Mouse (Mus musculus): ENCODE data around the gene Tmeff2. TPM values are rescaled to one million over a fixed set of nuclear protein-coding genes. Genes with fewer than 3 reads are reported as not detected.

Tmeff2 gene
- total RNA-seq, 2 experiments from 2014 or later: 7.0 to 9.9 TPM

DNA sequence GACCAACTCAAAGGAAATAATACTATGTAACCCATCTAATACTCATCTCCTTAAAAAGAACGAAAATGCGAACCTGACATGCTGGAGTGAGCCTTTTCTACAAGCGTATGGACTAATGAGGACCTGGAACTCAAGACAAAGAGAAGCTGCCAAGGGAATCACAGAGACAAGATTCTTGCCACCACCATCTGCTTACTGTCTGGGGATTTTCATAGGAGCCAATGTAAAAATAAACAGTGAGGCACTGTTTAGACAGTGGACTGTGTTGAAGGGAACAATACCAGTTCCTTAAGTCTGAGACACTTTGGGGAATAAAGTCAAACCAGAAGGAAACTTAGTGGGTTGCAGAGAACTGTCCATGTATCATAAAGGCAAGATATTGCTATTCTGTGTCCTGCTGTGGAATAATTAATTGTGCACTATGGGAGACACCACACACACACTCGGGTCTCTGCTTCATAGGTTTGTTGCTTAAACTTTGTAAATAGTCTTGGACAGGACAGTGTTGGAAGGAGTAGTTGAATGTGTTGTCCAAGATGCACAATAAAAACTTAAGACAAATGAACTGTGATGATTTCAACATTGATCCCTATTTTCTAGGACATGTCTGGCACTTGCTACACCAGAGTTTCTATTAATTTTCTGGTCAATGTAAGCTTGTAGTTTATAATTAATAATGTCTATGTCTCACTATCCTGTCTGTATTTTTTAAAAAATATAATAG is 79.1 kb downstream of the Tmeff2 start:
- DNase-seq (ENCODE audit: low spot score in 2 of 2): no peak

DNA sequence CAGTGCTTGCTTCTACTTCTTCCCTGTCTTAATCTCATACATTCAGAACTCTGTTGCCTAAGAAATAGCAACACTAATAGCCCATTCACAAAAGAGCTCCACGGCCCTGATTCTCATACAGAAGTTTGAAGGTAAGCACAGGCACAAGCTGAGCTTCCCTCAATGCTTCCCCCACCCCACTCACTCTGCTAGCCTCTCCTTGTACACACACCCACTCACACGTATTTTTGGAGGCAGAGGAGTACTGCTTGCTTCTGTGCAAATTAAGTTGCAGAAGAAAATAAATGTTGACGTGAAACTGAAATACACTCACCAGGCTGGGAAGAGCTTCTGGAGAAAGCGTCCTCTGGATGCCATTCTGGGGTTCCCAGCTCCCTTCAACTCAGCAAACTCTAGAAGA is 80.1 kb downstream of the Tmeff2 start:
- no peak for DNase-seq (ENCODE audit: low spot score in 2 of 2)

GRCm38 (mm10) chr1:50981151-50981828 is 80.8 kb downstream of the Tmeff2 start:
- no peak for DNase-seq (ENCODE audit: low spot score in 2 of 2)

DNA sequence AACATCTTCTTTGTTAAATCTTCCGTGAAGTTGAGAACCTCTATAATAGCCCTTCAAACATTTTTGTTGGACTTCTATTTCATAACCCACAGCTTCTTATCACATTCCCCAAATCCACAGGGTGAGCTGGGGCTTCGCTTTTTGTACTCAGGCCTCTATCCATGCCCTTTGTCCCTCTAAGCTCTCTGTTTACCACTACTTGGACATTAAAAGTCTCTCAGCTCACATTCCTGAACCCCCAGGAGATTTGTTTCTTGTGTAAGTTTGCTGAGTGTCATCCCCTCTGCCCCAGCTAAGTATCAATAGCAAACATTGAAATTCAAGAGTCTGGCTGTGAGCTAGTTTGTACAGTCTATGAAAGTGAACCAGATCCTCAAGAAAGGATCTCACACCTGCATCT is 90.2 kb downstream of the Tmeff2 start:
- DNase-seq (ENCODE audit: low spot score in 2 of 2): no peak

GRCm38 (mm10) chr1:50994505-50994904 is 94.1 kb downstream of the Tmeff2 start:
- no peak for DNase-seq (ENCODE audit: low spot score in 2 of 2)

DNA sequence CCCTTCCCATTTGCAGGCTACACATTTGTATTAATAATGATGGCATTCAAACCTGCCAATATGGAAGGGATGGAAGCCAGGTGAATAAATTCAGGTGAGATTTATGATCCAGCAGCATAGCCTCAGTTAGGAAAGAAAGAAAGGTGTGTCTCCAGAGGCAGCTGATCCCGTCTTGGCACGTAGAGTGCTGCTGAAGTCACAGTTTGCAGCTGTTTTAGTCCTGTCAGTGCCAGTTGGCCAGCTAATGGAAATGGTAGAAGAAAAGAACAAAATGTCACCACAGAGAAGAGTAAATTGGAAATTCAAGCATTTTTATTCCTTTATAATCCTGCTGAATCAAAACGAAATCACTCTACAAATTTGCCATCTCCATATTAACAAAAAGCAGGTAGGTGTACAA is 99.3 kb downstream of the Tmeff2 start:
- no peak for DNase-seq (ENCODE audit: low spot score in 2 of 2)

DNA sequence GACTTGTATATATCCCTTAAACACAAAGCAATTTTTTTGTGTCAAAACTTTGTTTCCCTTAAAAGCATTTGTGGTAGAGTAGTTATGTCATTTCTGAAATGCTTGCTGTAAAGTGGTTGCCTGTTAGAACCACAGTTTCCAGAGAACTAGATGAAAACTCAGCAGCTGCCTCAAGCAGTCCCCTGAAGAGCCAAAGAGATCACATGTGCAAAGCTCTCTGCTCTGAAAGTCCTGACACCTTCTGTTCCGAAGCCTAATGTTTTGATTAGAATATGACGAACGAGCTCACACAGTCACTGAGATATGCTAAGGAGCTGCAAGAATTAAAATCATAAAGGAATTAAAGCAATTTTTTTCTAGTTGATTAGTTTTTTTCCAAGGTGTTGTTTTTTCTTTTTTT is 107.9 kb downstream of the Tmeff2 start:
- no peak for DNase-seq (ENCODE audit: low spot score in 2 of 2)

- no peak for DNase-seq (ENCODE audit: low spot score in 2 of 2)
Observed at GRCm38 (mm10) chr1:51040249-51040648, 139.8 kb downstream of the Tmeff2 start.

DNA sequence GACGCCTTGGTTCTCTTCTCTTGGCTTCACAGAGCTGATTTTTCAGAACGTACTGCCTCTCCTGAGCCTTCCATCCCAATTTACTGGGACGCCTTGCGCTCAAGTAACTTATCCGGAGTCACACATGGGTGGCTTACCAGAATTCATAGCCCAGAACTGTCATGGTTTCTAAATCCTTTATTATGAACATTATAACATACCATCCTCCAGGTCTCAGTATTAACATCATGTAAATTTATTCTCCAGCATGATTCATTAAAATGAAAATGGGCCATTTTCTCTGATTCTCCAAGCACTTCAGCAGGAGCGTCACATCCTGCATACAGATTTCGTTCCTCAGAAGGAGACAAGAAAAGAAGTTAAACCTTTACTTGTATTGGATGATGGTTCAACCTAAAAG is 144.4 kb downstream of the Tmeff2 start:
- DNase-seq (ENCODE audit: low spot score in 2 of 2): no peak

DNA sequence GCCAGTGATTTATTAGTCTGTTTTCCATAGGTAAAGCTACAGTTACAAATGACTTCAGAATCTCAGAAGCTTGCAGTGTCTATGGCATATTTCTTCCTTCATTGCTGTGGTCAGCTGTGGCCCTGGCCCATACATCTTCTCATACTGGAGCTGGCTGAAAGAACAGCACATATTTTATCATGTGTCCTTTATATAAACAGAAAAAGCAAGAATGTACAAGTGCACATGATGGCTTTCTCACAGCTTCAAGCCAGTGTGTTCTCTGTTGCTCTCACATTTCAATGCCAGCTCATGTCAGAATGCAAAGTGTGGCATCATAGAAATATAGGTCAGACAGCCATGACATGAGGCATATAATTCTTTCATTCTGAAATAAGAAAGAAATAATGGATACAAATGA is 164.1 kb downstream of the Tmeff2 start:
- DNase-seq (ENCODE audit: low spot score in 2 of 2): no peak

DNA sequence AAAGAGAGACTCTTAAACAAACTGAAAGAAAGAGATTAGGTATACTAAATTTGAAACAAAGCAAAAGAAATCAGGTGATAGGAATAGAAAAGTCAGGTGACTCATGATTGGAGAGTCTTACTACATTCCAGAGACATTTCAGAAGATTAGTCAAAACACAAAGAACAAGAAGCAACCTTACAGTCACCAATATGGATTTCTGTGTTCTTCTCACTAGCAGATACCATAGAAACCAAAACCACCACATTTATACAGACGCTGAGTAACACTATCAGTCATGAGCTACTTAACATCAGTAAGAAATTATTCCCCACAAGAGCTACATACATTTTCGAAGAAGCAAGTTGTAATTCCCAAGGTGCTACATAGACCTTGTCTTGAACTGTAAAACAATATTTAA is 165.2 kb downstream of the Tmeff2 start:
- DNase-seq (ENCODE audit: low spot score in 2 of 2): no peak

- no peak for DNase-seq (ENCODE audit: low spot score in 2 of 2)
Observed at GRCm38 (mm10) chr1:51068814-51069213, 168.4 kb downstream of the Tmeff2 start.

- DNase-seq (ENCODE audit: low spot score in 2 of 2): no peak
Observed at GRCm38 (mm10) chr1:51069288-51069687, 168.8 kb downstream of the Tmeff2 start.

- no peak for DNase-seq (ENCODE audit: low spot score in 2 of 2)
Observed at GRCm38 (mm10) chr1:51074076-51074475, 173.6 kb downstream of the Tmeff2 start.

DNA sequence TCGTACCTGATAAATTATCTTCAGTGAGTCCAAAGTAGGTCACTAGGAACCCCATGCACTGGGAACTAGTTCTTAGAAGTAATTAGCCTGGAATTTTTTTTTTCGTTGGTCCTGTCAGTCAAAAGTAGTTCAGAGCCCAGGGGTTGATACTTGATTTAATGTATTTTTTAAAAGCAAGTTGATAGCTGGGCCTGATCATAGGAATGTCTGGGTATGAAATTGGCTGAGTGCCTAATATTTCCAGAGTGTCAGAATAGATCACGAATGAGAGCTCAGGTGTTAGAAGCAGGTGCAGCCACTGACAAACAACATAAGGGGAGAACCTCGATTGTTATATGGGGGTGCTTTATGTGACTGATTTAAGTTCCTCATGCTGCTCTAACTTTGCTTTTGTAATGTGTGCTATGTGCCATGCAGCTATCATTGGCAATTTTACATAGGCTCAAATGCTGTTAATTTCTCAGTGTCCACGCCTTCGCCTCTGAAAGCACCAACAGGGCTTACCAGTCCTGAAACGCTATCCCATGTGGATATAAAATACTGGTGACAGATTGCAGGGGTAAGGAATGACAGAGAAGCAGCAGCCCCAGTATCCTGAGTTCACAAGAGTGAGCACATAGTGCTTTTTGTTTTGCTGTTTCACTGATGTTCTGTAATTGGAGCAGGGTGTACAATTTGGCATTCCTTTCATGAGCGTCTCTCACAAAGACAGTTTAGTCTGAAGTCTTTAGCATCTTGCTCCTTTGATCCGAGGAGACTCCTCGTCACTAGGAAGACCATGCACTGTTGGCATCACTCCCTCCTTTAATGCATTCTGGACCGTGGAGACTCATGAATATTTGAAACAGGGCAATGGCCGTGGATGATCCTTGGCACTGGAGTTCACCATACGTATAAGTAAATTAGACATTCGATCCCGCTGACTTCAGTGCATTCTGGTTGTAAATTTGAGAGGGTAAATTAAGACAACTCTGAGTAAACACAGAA is 175.6 kb downstream of the Tmeff2 start:
- DNase-seq (ENCODE audit: low spot score in 2 of 2): no peak

- DNase-seq (ENCODE audit: low spot score in 2 of 2): no peak
Observed at GRCm38 (mm10) chr1:51088921-51089320, 188.5 kb downstream of the Tmeff2 start.

DNA sequence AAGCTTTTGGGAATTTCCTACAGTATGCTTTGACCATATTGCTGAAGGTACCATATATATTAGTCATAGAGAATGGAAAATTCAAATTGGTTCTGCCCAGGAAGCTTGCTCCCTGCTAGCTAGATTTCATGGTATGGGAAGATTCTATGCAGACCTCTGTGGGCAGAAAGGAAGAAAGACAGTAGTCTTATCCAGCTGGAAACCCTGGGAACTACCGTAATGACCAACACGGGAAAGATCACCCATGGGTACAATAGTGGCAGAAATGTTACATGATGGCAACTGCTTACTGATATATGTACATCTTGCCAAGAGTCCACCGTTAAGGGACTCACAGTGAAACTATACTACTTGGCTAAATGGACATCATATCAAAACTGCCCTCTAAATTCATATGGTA is 189.4 kb downstream of the Tmeff2 start:
- DNase-seq (ENCODE audit: low spot score in 2 of 2): no peak

GRCm38 (mm10) chr1:51090212-51090761 is 189.8 kb downstream of the Tmeff2 start:
- no peak for DNase-seq (ENCODE audit: low spot score in 2 of 2)

GRCm38 (mm10) chr1:51094713-51095112 is 194.3 kb downstream of the Tmeff2 start:
- DNase-seq (ENCODE audit: low spot score in 2 of 2): no peak

- DNase-seq (ENCODE audit: low spot score in 2 of 2): no peak
Observed at GRCm38 (mm10) chr1:51096848-51097598, 196.6 kb downstream of the Tmeff2 start.

Data from adrenal gland, adult 18-20 months (tissue).